Mouse (Mus musculus) myocyte (in vitro differentiated cells): ENCODE results near the gene Ppp1r7.

Experiments
- E2F4 ChIP-seq: IDR thresholded peaks from one replicate; pipeline ENCODE4 v1.6.1; 2011; ENCODE audit warnings: mild to moderate bottlenecking, control low read depth, moderate library complexity; ENCODE audit not compliant: insufficient read depth
- MYOD1 ChIP-seq, 3 experiments: IDR thresholded peaks; one replicate each; pipeline ENCODE4 v1.6.1; 2011; ENCODE audit warnings: control low read depth in 2 of 3, low read depth in 2 of 3, mild to moderate bottlenecking in 2 of 3, moderate library complexity in 1 of 3; ENCODE audit not compliant: insufficient read length in 2 of 3, control insufficient read depth in 1 of 3
- POLR2A ChIP-seq: IDR thresholded peaks from one replicate; pipeline ENCODE4 v1.6.1; 2011; ENCODE audit warnings: low read depth, mild to moderate bottlenecking, control low read depth, moderate library complexity; ENCODE audit not compliant: insufficient read length
- POLR2AphosphoS2 ChIP-seq: IDR thresholded peaks from one replicate; pipeline ENCODE4 v1.6.1; 2011; ENCODE audit warnings: low read depth, control low read depth; ENCODE audit not compliant: insufficient read length
- USF1 ChIP-seq: IDR thresholded peaks from one replicate; pipeline ENCODE4 v1.6.1; 2011; ENCODE audit warnings: low read depth, mild to moderate bottlenecking, control low read depth, moderate library complexity

DNA sequence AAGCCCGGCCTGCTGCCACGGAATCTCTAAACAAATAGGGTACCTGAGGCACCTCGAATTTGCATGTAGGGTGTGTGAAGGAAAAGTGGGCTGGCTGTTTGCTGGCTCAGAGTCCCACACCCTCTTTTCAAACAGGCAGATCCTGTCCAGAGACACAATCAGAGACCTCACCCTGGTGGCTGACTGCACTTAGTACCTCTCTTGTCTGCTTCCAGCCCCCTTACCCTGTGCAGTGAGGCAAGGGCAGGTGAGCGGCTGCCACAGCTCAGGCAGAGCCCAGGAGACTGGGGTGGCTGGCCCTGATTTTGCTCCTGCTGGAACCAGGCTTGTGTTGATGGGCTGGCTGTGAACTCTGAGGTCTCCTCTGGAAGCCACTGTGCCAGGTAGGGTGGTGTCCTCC lies 31.0 kb downstream of the Ppp1r7 start, which contains the start of gene Ano7:
- TF ChIP-seq POLR2A: no peak
- TF ChIP-seq E2F4: no peak
- TF ChIP-seq MYOD1 (IDR thresholded peaks at IDR 0.05; ENCODE audit: control insufficient read depth in 1 of 3, insufficient read length in 2 of 3, low read depth in 2 of 3): no peak
- TF ChIP-seq USF1: no peak
- no peak for TF ChIP-seq POLR2AphosphoS2
